Mouse (Mus musculus) E14TG2a.4 (cell line): ENCODE measurements around the gene Ano1.

Experiments
- H3K27me3 ChIP-seq: 2 replicates; pipeline ENCODE4 v1.6.1; 2014; ENCODE audit warnings: low read length, control low read depth; ENCODE audit not compliant: insufficient read depth
- H3K36me3 ChIP-seq: 2 replicates; pipeline ENCODE4 v1.6.1; 2014; ENCODE audit warnings: low read length, control low read depth; ENCODE audit not compliant: insufficient read depth
- H3K4me1 ChIP-seq: replicated peaks from 2 replicates; pipeline ENCODE4 v1.6.1; 2014; ENCODE audit warnings: low read depth, low read length, control low read depth
- H3K4me3 ChIP-seq: replicated peaks from 2 replicates; pipeline ENCODE4 v1.5.1; 2014; ENCODE audit warnings: mild to moderate bottlenecking, low read length
- H3K9me3 ChIP-seq: 2 replicates; pipeline ENCODE4 v1.6.1; 2014; ENCODE audit warnings: low read length, control low read depth
- CTCF ChIP-seq: conservative IDR thresholded peaks from 2 replicates; pipeline ENCODE4 v1.5.1; 2014; ENCODE audit warnings: low read length
- NANOG ChIP-seq: IDR thresholded peaks from 2 replicates; pipeline ENCODE4 v1.6.1; 2014; ENCODE audit warnings: borderline replicate concordance, low read length, mixed read lengths
- POU5F1 ChIP-seq: IDR thresholded peaks from 2 replicates; pipeline ENCODE4 v1.6.1; 2014; ENCODE audit warnings: low read length, borderline replicate concordance

Gene Ano1

DNA sequence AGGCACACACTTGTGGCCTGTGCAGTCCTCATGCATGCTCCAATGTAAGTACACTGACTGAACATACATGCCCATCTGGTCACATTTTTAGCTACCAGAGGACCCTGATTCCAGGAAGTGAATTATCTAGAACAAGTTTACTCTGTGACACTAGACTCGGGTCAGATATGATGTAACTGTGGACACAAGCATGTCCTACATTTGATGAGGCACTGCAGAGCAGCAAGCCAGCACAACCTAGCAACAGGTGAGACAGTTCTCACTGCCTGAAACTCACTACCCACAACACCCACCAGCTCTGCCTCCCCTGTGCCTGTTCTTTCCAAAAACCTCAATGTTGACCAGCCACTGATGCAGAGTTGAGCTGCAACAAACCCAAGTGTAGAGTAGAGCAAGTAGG lies 201.0 kb downstream of the Ano1 start:
- Histone ChIP-seq H3K4me3 (no peak overlapping the region), H3K4me1 (peaks cover 17% of the 10 kb centered on the region), H3K9me3 (no peaks in the 10 kb centered on the region), H3K27me3 (peaks cover 9% of the 10 kb centered on the region), H3K36me3 (peaks cover 51% of the 10 kb centered on the region)
- TF ChIP-seq CTCF (no peak), NANOG (no peak), POU5F1 (no peak)

GRCm38 (mm10) chr7:144549904-144550566 lies 201.7 kb downstream of the Ano1 start:
- peaks cover 17% of the 10 kb centered on the region for H3K4me1 ChIP-seq
- H3K27me3 ChIP-seq, result peaks cover 1% of the 10 kb centered on the region; the same call in 1 of the 2 replicates
- H3K4me3 ChIP-seq, result no peak overlapping the region
- H3K36me3 ChIP-seq, result peaks cover 58% of the 10 kb centered on the region
- no peaks in the 10 kb centered on the region for H3K9me3 ChIP-seq
- TF ChIP-seq POU5F1 (no peak), NANOG (no peak), CTCF (no peak)

DNA sequence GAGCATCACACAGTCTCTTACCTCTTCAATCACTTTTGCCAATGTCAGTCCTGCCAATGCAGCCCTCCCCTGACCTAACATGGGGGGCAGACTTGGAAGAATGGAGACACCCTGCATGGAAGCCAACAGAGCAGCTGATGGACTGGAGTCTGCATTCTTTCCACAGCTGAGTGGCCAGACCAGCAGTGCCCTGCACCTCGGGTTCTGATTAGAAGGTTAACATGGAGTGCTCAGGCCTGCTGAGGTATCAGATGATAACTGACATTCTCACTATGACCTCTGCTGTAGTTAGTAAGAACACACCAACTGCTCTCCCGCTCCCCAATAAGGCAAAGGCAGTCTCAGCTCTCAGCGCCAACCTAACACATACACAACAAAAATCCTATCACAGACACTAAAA lies 206.5 kb downstream of the Ano1 start:
- Histone ChIP-seq H3K4me3 (no peak overlapping the region), H3K9me3 (no peaks in the 10 kb centered on the region), H3K36me3 (peaks cover 63% of the 10 kb centered on the region), H3K4me1 (no peaks in the 10 kb centered on the region), H3K27me3 (no peaks in the 10 kb centered on the region)
- no peak for TF ChIP-seq POU5F1
- no peak for TF ChIP-seq CTCF
- TF ChIP-seq NANOG, result no peak

DNA sequence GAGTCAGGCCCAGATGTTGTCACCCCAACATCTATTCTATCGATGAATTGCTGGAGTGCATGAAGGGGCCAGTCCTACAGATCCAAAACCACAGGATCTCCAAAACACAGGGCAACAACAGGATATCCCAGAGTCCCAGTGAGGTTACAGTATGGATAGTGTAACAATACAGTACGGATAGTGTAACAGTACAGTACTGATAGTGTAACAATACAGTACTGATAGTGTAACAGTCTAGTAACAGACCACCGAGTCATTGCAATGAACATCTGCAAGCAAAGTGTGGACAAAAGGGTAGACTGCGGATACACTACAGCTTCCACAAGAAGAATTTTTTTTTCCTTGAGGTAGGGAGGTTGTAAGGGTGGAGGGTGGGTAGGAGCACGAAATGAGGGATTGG lies 210.4 kb downstream of the Ano1 start:
- H3K36me3 ChIP-seq, result peaks cover 54% of the 10 kb centered on the region
- H3K4me1 ChIP-seq, result no peaks in the 10 kb centered on the region; the same call in 1 of the 2 replicates
- TF ChIP-seq POU5F1 (no peak), NANOG (no peak), CTCF (no peak)
- no peaks in the 10 kb centered on the region for H3K9me3 ChIP-seq
- no peak overlapping the region for H3K4me3 ChIP-seq
- no peaks in the 10 kb centered on the region for H3K27me3 ChIP-seq

DNA sequence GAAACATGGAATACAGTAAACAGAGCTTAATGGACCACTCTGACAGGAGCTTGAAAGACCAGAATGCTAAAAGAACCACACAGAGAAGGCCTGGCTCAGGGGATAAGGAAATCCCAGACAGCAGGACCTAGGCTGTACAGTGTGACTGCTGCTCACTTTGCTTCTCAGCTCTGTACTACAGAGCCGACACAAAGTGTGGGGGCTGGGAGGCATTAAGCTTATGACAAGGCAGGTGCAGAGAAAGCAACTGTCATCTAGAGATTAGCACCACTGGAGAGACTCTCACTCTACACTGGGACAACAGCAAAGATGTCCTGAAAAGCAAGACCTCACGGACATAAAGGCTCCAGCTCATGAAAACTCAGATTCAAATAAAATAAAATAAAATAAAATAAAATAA lies 212.6 kb downstream of the Ano1 start:
- no peaks in the 10 kb centered on the region for H3K9me3 ChIP-seq
- H3K27me3 ChIP-seq, result no peaks in the 10 kb centered on the region
- H3K4me1 ChIP-seq, result no peaks in the 10 kb centered on the region; the same call in 1 of the 2 replicates
- TF ChIP-seq POU5F1, result no peak
- no peak for TF ChIP-seq NANOG
- no peak for TF ChIP-seq CTCF
- H3K36me3 ChIP-seq, result peaks cover 46% of the 10 kb centered on the region
- H3K4me3 ChIP-seq, result no peak overlapping the region
